25 mouse cellular contexts compared by ENCODE assay signal in the genomic region with DNA sequence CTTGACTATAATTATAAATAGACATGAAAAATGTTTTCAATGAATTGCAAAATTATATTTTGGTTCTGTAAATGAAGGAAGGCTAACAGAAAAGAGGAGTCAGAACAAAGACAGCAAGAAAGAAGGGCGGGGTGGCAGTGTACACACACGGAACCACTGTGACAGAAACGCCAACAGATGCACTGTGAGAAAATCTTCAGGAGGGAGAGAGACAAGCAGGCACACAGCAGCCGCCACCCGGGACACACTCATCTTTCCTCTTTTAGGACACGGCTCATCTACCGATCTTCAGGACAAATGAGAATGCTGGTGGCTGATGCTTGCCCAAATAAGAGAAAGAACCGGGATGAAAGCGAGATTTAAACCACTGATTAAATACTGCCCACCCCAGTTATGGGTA. TPM values are rescaled to one million over a fixed set of nuclear protein-coding genes. Genes with fewer than 3 reads are reported as not detected.
A peak's percentile ranks its signal among the peaks of the same experiment; 100 is the strongest.
DNase-seq lines count a peak whose midpoint lies in the region; ATAC-seq and TF ChIP-seq lines count a peak whose summit lies in the region.
"Had no signal": no experiment of that assay in that cellular context is flagged by ENCODE, and none has a peak within 500 bp of the region (broad histone marks: within the 10 kb centered on the region; RNA-seq: fewer than 3 reads in every experiment).

No protein-coding gene starts in this region.

- 67% methylated on average over 9 of the region's 9 CpGs for WGBS in heart, embryonic 15.5 days
- WGBS in embryonic facial prominence, embryonic 10.5 days, result 90% methylated on average over 9 of the region's 9 CpGs

- intact Hi-C loops in heart, postnatal 10 days (cut with DNase I), result no loop called here
- intact Hi-C loops in left cerebral cortex, adult 2 months (cut with DNase I), result no loop called here

- H3K4me1 ChIP-seq in heart, embryonic 15.5 days (replicated peaks), result peaks cover 22% of the 10 kb centered on the region
- peaks cover 13% of the 10 kb centered on the region for H3K4me1 ChIP-seq in embryonic facial prominence, embryonic 10.5 days
- H3K4me1 ChIP-seq: hindbrain, embryonic 12.5 days had no signal

- H3K4me2 ChIP-seq in heart, embryonic 15.5 days, result no peak overlapping the region
- H3K4me2 ChIP-seq: embryonic facial prominence, embryonic 12.5 days; embryonic facial prominence, embryonic 15.5 days; forebrain, embryonic 12.5 days; forebrain, embryonic 15.5 days; hindbrain, embryonic 12.5 days; hindbrain, embryonic 15.5 days had no signal

- no peak overlapping the region for H3K9ac ChIP-seq in heart, embryonic 15.5 days
- H3K9ac ChIP-seq: embryonic facial prominence, embryonic 12.5 days; embryonic facial prominence, embryonic 15.5 days; forebrain, embryonic 12.5 days; forebrain, embryonic 15.5 days; hindbrain, embryonic 12.5 days; hindbrain, embryonic 15.5 days had no signal

- no peak for DNase-seq in frontal cortex, postnatal 10 days (ENCODE audit: low spot score in 2 of 2)
- no peak for DNase-seq in heart, postnatal 10 days
- DNase-seq in left cerebral cortex, adult 2 months (ENCODE audit: extremely low spot score in 1 of 2, low spot score in 2 of 2), result peak in 1 of 2 experiments; percentile 23
- DNase-seq in left cerebral cortex, adult 8-10 months (ENCODE audit: low spot score in 2 of 2), result no peak
- peak; percentile 75 for DNase-seq in brain, adult 2 months (ENCODE audit: low read depth, low spot score)
- no peak for DNase-seq in embryonic facial prominence, embryonic 10.5 days (ENCODE audit: low spot score)
- DNase-seq: adrenal gland, adult 8-10 months; adrenal gland, postnatal 25 days; cerebellum, adult 18-20 months; cerebellum, adult 9-10 months; cerebellum, postnatal 14 days; gastrocnemius, adult 2 months; gastrocnemius, postnatal 14 days; heart, adult 11 months; heart, postnatal 14 days had no signal

- TF ChIP-seq CTCF in left cerebral cortex, adult 2 months (IDR thresholded peaks at IDR 0.05), result no peak

- no peaks in the 10 kb centered on the region for H3K9me3 ChIP-seq in heart, embryonic 15.5 days (replicated peaks)
- H3K9me3 ChIP-seq in embryonic facial prominence, embryonic 10.5 days, result no peaks in the 10 kb centered on the region
- H3K9me3 ChIP-seq: embryonic facial prominence, embryonic 12.5 days; embryonic facial prominence, embryonic 15.5 days; forebrain, embryonic 12.5 days; forebrain, embryonic 15.5 days; hindbrain, embryonic 12.5 days; hindbrain, embryonic 15.5 days had no signal

- H3K27me3 ChIP-seq in heart, embryonic 15.5 days, result no peaks in the 10 kb centered on the region
- no peaks in the 10 kb centered on the region for H3K27me3 ChIP-seq in embryonic facial prominence, embryonic 10.5 days (replicated peaks; ENCODE audit: low read depth, poor library complexity, severe bottlenecking)
- H3K27me3 ChIP-seq: embryonic facial prominence, embryonic 12.5 days; embryonic facial prominence, embryonic 15.5 days; forebrain, embryonic 12.5 days; forebrain, embryonic 15.5 days; hindbrain, embryonic 12.5 days; hindbrain, embryonic 15.5 days had no signal

- H3K27ac ChIP-seq in heart, embryonic 15.5 days, result 0 out of 2 replicates have a peak overlapping the region, but pooled peaks have one; percentile 16
- H3K27ac ChIP-seq in left cerebral cortex, adult 2 months, result peak overlapping the region; percentile 33; the same call in 1 of the 2 replicates
- H3K27ac ChIP-seq in embryonic facial prominence, embryonic 10.5 days (replicated peaks), result no peak overlapping the region
- H3K27ac ChIP-seq: embryonic facial prominence, embryonic 12.5 days; embryonic facial prominence, embryonic 15.5 days; forebrain, embryonic 12.5 days; forebrain, embryonic 15.5 days; gastrocnemius, adult 2 months; hindbrain, embryonic 12.5 days; hindbrain, embryonic 15.5 days had no signal

- ATAC-seq in frontal cortex, adult (ENCODE audit: low TSS enrichment), result peak; percentile 80; the same call in 1 of the 2 replicates
- ATAC-seq in heart, embryonic 15.5 days (replicated peaks; ENCODE audit: insufficient number of reproducible peaks, insufficient read depth, low FRiP score, low read depth), result no peak
- ATAC-seq: activated CD4-positive, CD25-positive, alpha-beta regulatory T cell, adult 4 months; forebrain, embryonic 15.5 days had no signal

- H3K4me3 ChIP-seq in heart, embryonic 15.5 days, result no peak overlapping the region
- H3K4me3 ChIP-seq in left cerebral cortex, adult 2 months, result no peak overlapping the region
- H3K4me3 ChIP-seq in embryonic facial prominence, embryonic 10.5 days, result no peak overlapping the region
- H3K4me3 ChIP-seq: embryonic facial prominence, embryonic 12.5 days; embryonic facial prominence, embryonic 15.5 days; erythroblast, embryonic 14.5 days; forebrain, embryonic 12.5 days; forebrain, embryonic 15.5 days; gastrocnemius, adult 2 months; hindbrain, embryonic 12.5 days; hindbrain, embryonic 15.5 days had no signal

- H3K36me3 ChIP-seq in heart, embryonic 15.5 days, result no peaks in the 10 kb centered on the region
- peaks cover 36% of the 10 kb centered on the region for H3K36me3 ChIP-seq in embryonic facial prominence, embryonic 10.5 days (replicated peaks)
- H3K36me3 ChIP-seq: embryonic facial prominence, embryonic 12.5 days had no signal

RNA-seq across cellular contexts. Expression of a gene that starts 50.6 kb away (rescaled TPM):
- 288 and 291 TPM in 2 replicates for polyA plus RNA-seq in heart, embryonic 15.5 days (2015; fragmentation: Nextera tagmentation; extraction: Ambion mirVana)
- 1,000 to 10,000 TPM; 7,820 to 7,948 TPM for total RNA-seq in heart, postnatal 10 days (2021)
- total RNA-seq in left cerebral cortex, adult 2 months (2021), result 100 to 1,000 TPM; 670 to 735 TPM
- total RNA-seq in left cerebral cortex, adult 8-10 months (2022), result 100 to 1,000 TPM; 616 to 703 (median 645) TPM
- 35.3 and 38.1 TPM in 2 replicates for polyA plus RNA-seq in embryonic facial prominence, embryonic 10.5 days (2016; fragmentation: Nextera tagmentation; extraction: Ambion mirVana)

Comparison
In these comparisons a context has a peak if more than half of its experiments do, and no peak if none do; other contexts are left out.
1. RNA of a gene that starts 50.6 kb away (total RNA-seq): 7,820 to 7,948 TPM in heart, postnatal 10 days; 670 to 735 TPM in left cerebral cortex, adult 2 months and 616 to 703 TPM in left cerebral cortex, adult 8-10 months; every median in the first group is over 10 times any median in the second.